Mouse (Mus musculus): ENCODE measurements around the gene Aox3.
A peak's percentile ranks its signal among the peaks of the same experiment; 100 is the strongest.

Gene Aox3

DNA sequence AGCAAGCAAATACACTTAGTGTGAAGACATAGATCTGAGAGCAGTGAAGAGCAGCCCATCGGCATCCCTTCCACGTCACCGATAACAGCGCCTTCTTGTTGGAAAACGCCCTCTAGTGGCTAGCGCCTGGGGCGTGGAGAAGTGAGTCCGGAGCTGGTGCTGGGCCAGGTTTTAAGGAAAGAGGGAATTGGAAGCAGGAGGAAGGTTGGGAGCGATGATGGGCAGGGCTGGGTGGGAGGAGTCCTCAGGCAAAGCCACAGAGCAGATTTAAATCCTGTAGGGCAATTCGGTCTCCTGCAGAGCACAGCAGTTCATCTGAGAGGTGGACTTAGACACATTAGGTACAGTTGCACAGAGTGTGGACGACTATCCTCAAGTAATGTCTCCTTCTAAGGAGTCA, at the start of gene Aox3:
TSS of gene Aox3 (plus strand) at position 251 of the 400 bp plus-strand sequence.
- DNase-seq (ENCODE audit: low spot score in 2 of 2) = peak; percentile 60 to 80

DNA sequence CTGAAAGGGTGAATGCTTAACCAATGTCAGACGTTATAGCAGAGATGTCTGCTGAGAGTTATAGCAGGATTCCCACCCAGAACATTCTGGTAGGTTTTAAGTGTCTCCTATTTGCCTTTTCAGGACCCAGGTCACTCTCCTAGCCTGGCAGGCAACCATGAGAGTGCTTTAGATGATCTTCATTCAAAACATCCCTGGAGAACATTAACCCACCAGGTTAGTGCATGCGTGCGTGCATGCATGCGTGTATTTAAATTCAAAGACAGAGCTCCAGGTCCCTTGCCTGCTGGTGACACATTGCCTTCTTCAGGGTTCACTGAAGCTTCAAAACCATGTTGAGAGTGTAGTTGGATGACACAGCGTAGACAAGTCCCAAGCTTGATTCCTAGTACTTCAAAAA, 47.8 kb upstream of the Aox3 start:
- DNase-seq (ENCODE audit: low spot score in 2 of 2) = no peak

- peak; percentile 37 to 48 for DNase-seq (ENCODE audit: low spot score in 2 of 2)
These were observed 47.3 kb upstream of the Aox3 start for GRCm38 (mm10) chr1:58065606-58066005.

- DNase-seq (ENCODE audit: low spot score in 2 of 2) = no peak
These were observed 43.7 kb upstream of the Aox3 start for GRCm38 (mm10) chr1:58069181-58069580.

- no peak for DNase-seq (ENCODE audit: low spot score in 2 of 2)
These were observed 42.8 kb upstream of the Aox3 start for GRCm38 (mm10) chr1:58070091-58070490.

DNA sequence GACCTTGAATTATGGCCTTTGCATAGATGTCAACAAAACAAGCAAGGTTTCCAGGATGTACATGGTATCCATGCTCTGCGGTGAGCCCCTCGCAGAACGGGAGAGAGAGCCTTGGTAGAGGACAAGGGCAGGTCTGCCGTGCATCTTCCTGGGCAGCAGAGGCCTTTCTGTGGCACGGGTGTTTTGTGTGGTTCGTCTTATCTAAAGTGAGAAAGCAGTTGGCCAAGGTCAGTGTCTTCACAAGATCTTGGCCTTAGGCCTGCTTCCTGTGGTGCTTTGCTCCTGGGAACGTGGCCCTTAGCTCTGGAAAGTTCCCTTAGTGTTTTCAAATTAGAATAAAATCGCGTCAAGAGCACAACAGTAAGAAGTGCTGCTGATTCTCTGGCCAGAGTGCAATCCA, 41.9 kb upstream of the Aox3 start:
- no peak for DNase-seq (ENCODE audit: low spot score in 2 of 2)

DNA sequence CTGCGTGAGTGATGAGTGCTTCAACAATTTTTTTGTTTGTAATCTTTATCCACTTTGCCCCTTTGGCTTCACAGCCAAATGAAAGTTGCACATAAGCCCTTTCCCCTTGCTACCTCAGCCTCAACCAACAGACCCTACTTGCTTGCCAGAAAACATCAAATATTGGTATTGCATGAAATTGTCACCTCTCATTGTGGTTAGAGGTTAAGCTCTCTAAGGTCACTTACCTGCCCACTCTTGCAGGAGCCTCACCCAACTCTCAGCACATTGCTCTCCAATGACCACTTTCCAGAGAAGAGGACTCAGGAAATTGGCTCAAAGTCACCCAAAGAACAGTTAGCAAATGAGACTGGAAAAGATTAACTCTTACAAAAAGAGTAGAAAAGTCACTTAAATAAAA, 41.4 kb upstream of the Aox3 start:
- DNase-seq (ENCODE audit: low spot score in 2 of 2) = no peak

DNA sequence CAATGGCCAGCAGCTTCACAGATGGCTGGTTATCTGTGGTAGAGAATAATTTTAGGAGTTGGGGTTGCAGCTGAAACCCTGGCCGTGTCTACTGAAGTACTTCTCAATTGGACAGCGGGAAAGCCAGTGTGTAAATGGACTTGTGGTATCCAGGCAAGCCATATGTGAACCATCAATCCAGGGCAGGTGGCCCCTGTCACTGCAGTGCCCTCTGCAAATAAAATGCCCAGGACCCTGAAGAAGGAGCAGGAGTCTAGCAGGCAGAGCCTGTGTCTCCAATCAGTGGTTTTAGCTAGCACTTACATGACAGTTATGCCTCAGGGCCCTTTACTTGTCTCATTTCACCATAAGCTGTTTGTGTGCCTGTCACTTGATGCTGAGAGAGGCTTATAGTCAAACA, 40.5 kb upstream of the Aox3 start:
- DNase-seq (ENCODE audit: low spot score in 2 of 2) = no peak

- no peak for DNase-seq (ENCODE audit: low spot score in 2 of 2)
These were observed 39.8 kb upstream of the Aox3 start for GRCm38 (mm10) chr1:58072991-58073730.

GRCm38 (mm10) chr1:58074266-58074665, 38.7 kb upstream of the Aox3 start:
- no peak for DNase-seq (ENCODE audit: low spot score in 2 of 2)

- no peak for DNase-seq (ENCODE audit: low spot score in 2 of 2)
These were observed 35.0 kb upstream of the Aox3 start for GRCm38 (mm10) chr1:58077882-58078281.

- no peak for DNase-seq (ENCODE audit: low spot score in 2 of 2)
These were observed 34.5 kb upstream of the Aox3 start for GRCm38 (mm10) chr1:58078390-58078789.

GRCm38 (mm10) chr1:58079689-58080088, 33.2 kb upstream of the Aox3 start:
- no peak for DNase-seq (ENCODE audit: low spot score in 2 of 2)

DNA sequence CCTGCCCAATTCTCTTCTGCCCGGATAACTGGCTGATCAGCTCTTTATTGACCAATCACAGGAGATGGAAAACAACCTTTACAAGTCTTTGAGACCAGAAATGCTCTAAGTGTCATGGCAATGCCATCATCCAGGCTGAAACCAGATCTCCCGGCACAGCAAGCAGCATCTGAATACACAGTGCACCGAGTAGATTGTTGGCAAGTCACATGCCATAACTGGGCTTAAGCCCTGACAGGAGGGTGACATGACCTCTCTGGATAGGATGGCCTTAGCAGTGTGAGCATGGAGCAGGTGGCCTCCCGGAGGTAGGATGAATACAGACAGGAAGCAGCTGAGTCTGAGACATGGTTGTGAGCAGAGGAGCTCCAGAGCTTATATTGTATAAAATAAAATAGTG, 32.5 kb upstream of the Aox3 start:
- DNase-seq (ENCODE audit: low spot score in 2 of 2) = no peak

DNA sequence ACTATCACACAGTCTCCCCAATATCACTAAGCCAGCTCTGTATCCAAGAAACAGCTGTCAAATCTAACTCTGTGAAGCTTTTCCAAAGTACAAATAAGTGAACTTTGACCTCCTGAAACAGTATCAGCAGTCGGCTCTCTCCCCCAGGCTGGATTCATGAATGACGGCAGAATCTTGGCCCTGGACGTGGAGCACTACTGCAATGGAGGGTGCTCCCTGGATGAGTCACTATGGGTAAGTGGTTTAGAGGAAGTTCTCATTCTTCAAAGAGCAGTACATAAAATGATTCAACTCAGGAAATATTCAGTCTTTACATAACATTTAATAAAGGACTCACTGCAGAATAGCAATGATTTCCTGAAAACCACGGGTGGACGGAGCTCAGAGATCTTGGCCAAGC, 31.6 kb upstream of the Aox3 start:
- DNase-seq (ENCODE audit: low spot score in 2 of 2) = no peak

DNA sequence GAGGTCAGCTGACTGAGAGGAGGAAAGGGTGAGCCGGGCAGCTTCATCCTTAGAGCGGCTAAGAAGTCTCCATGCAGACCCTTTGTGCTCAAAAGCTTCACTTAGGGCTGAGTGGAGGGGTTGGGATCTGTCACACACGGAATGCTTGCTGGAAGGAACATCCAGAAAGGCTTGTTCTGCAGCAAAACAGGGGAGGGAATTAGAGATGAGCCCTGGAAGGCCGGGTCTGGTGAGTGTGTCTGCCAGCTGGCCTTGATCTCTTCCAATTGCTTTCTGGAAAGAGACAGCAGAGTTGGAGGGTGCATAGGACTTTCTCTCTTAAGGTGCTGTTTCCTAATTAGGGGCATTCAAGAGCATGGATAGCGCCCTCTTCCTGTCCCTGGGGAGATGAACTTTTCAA, 23.6 kb upstream of the Aox3 start:
- DNase-seq (ENCODE audit: low spot score in 2 of 2) = peak in 1 of 2 experiments; percentile 32

- no peak for DNase-seq (ENCODE audit: low spot score in 2 of 2)
These were observed 22.7 kb upstream of the Aox3 start for GRCm38 (mm10) chr1:58090191-58090590.

GRCm38 (mm10) chr1:58091213-58091612, 21.7 kb upstream of the Aox3 start:
- DNase-seq (ENCODE audit: low spot score in 2 of 2) = no peak

GRCm38 (mm10) chr1:58091992-58092560, 20.9 kb upstream of the Aox3 start:
- DNase-seq (ENCODE audit: low spot score in 2 of 2) = peak in 1 of 2 experiments; percentile 20

DNA sequence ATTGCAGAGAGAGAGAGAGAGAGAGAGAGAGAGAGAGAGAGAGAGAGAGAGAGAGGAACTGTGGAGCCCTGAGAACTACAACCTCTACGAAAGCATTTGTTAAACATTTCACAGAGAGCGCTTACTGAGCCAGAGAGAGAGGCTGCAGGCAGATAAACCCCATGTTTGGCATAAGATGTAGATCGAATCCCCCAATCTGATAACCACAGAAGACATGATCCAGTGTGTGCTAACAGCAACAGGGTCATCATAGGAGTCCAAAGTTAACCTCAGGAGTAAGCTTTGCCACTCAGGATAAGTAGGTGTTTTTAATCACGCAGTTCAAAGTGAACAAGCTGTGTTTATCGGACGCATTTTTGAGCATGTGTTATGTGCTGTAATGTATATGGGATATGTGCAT, 15.6 kb upstream of the Aox3 start:
- no peak for DNase-seq (ENCODE audit: low spot score in 2 of 2)

- no peak for DNase-seq (ENCODE audit: low spot score in 2 of 2)
These were observed 13.8 kb upstream of the Aox3 start for GRCm38 (mm10) chr1:58099119-58099518.

DNA sequence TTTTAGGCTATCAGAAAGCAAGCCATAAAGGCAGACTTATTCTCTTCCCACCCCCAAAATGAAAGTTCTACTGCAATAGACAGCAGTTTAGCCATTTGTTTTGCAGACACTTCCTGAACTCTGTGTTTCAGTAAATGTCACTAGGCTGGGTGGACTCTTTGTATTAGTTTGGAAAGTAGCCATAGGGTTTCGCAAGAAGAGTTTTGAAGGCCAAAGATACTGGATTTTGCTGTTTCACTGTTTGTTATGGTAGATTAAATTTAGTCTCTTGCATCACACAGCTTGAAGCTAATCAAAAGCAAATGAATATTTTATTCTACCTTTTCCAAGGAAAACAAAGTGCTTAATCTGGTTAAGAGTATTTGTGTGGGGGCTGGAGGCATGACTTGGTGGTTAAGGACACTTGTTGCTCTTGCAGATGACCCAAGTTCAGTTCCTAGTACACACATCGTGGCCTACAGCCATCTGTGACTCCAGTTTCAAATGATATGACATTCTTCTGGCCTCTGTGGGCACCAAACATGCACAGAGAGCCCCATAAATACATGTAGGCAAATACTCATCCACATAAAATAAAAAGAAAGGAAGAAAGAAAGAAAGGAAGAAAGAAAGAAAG, 11.3 kb upstream of the Aox3 start:
- DNase-seq (ENCODE audit: low spot score in 2 of 2) = peak; percentile 83 to 85

- no peak for DNase-seq (ENCODE audit: low spot score in 2 of 2)
These were observed 10.4 kb upstream of the Aox3 start for GRCm38 (mm10) chr1:58102494-58102893.
